Mouse (Mus musculus) heart, postnatal 4 days (tissue): ENCODE measurements around the gene Gm21541. TPM values are rescaled to one million over a fixed set of nuclear protein-coding genes. Genes with fewer than 3 reads are reported as not detected.
"Not testable (repeated sequence)": the region's sequence is repeated elsewhere in the genome, so short reads cannot be mapped to it uniquely, and the experiment has no call there.

Experiments
- DNase-seq: peaks from one replicate; pipeline ENCODE4 v3.0.0; 2021
- total RNA-seq, 2 experiments: library from RNA; stranded (reverse); gene quantifications; 2 replicates each; pipeline ENCODE4 v1.2.3; 2021

Gene Gm21541
- not detected for total RNA-seq

DNA sequence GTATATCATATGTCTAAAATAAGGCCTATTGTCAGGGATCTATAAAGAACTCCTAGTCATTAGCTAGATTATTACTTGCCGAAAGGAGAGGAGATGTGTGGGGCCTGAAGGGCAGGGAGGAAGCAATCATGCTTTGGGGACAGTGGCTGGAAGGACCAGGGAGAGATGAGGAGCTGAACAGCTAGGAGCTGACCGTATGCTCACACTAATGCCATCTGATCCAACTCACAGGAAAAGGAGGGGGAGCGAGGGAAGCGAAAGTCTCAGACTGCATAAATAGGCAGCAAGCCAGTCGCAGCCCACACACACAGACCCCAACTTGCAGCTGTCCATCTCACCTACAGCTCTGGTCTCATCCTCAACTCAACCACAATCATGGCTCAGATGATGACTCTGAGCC, at the start of gene Gm21541:
Gene Gm21541, plus strand, starts transcription at position 301 of the 400 bp plus-strand sequence.
- not testable (repeated sequence) for DNase-seq

DNA sequence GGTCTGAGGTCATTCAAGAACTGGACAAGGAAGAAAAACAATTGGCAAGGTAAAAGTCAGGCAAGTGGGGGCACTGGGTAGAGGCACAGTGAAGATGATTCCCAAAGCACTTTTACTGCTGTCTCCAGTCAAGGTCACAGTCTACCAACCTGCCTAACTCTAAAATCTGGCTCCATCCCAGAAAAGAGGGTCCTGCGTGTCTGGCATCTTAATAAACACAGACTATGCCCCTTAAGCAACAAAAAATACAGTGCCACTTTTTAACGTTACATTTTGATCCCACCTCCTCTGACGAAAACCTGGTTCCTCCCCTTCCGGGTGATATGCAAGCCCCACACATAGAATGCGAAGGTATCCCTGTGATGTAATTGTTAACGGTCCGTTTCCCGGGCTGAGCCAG, 37.9 kb downstream of the Gm21541 start, which contains the start of gene Gm20878:
Gene Gm20878, plus strand, starts transcription at position 301 of the 400 bp plus-strand sequence.
- DNase-seq, result not testable (repeated sequence)

Other genes with a start within 250 kb of the Gm21541 start
- gene Cntfr, start 206.5 kb upstream of the Gm21541 start, total RNA-seq, result 1 to 10 TPM; 3.9 to 4.0 TPM
- gene Il11ra1, start 203.6 kb upstream of the Gm21541 start, total RNA-seq, result 10 to 100 TPM; 50.0 to 53.5 TPM
- gene Rpp25l, start 190.1 kb upstream of the Gm21541 start, total RNA-seq, result 10 to 100 TPM; 27.8 to 28.6 TPM
- 10 to 100 TPM; 77.5 to 86.9 TPM for gene Dctn3, start 180.4 kb upstream of the Gm21541 start, total RNA-seq
- gene Arid3c, start 172.5 kb upstream of the Gm21541 start, total RNA-seq, result not detected
- gene Galt, start 148.4 kb upstream of the Gm21541 start, total RNA-seq, result 10 to 100 TPM; 53.4 to 58.8 TPM
- gene Sigmar1, start 147.5 kb upstream of the Gm21541 start, total RNA-seq, result 10 to 100 TPM; 26.8 to 28.9 TPM
- 10 to 100 TPM; 24.7 to 34.9 TPM for gene Ccl27a, start 129.4 kb upstream of the Gm21541 start, total RNA-seq
- gene Gm20878, start 38.0 kb downstream of the Gm21541 start, total RNA-seq, result under 1 TPM; 0.70 to 0.83 TPM
- gene Fam205a4, start 62.4 kb downstream of the Gm21541 start, total RNA-seq, result under 1 TPM in 1 of 2 experiments, not detected in 1; 0.09 TPM
- not detected for gene Gm21093, start 131.1 kb downstream of the Gm21541 start, total RNA-seq
- not detected for gene Gm3893, start 187.6 kb downstream of the Gm21541 start, total RNA-seq
- 1 to 10 TPM; 6.4 to 9.6 TPM for gene Gm13304, start 211.2 kb downstream of the Gm21541 start, total RNA-seq
- not detected for gene Gm13306, start 249.8 kb downstream of the Gm21541 start, total RNA-seq